Mouse (Mus musculus): ENCODE data around the gene Nol9.

Gene Nol9

DNA sequence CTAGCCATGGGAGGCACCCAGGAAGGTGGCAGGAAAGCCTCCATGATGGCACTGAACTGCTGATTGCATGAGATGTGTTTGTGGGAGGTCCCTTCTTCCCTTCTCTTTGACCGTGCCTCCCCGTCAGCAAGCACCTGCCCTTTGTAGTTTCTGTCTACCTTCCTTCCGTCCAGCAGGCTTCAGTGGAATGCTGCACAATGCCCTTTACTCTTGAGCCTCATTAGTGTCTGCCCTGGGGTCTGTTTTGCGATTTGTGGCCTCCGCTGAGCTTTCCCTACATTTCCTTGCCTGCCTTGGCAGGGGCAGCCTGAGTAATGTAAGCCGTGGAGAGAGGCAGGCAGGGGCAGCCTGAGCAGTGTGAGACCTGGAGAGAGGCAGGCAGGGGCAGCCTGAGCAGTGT lies 5.5 kb downstream of the Nol9 start:
- no peak for DNase-seq (ENCODE audit: low read depth, low spot score)

GRCm38 (mm10) chr4:152062390-152063110 lies 23.4 kb downstream of the Nol9 start:
- DNase-seq (ENCODE audit: low read depth, low spot score): no peak

- DNase-seq (ENCODE audit: low read depth, low spot score): no peak
These were observed 28.2 kb downstream of the Nol9 start for GRCm38 (mm10) chr4:152067280-152067679.

- DNase-seq (ENCODE audit: low read depth, low spot score): no peak
These were observed 29.1 kb downstream of the Nol9 start for GRCm38 (mm10) chr4:152068166-152068724.

GRCm38 (mm10) chr4:152069245-152069644 lies 30.1 kb downstream of the Nol9 start:
- DNase-seq (ENCODE audit: low read depth, low spot score): no peak

- DNase-seq (ENCODE audit: low read depth, low spot score): no peak
These were observed 31.6 kb downstream of the Nol9 start for GRCm38 (mm10) chr4:152070494-152071396.

- peak; percentile 69 for DNase-seq (ENCODE audit: low read depth, low spot score)
These were observed 33.0 kb downstream of the Nol9 start, which contains the start of gene Plekhg5 for GRCm38 (mm10) chr4:152072121-152072601. Gene Plekhg5 (plus strand): TSS chr4:152072498.

GRCm38 (mm10) chr4:152072655-152073054 lies 33.5 kb downstream of the Nol9 start:
- DNase-seq (ENCODE audit: low read depth, low spot score): no peak

DNA sequence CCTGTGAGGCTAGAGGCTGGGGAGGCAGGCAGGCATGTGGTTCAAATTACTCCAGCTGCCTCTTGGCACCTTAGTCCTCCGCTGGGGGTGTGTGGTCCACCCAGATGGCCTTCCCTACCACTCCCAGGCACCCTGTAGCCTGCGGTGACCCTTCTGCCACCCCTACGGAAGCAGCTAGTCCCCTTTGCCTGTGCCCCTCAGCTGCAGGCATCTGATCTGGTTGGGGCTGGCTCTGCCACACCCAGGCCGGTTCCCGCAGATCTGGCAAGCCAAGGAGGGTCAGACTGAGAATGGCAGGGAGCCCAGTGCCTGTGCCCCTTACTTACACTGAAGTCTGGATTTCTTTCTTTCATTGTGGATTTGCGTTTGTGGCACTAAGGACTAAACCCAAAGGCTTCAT lies 34.6 kb downstream of the Nol9 start:
- no peak for DNase-seq (ENCODE audit: low read depth, low spot score)

DNA sequence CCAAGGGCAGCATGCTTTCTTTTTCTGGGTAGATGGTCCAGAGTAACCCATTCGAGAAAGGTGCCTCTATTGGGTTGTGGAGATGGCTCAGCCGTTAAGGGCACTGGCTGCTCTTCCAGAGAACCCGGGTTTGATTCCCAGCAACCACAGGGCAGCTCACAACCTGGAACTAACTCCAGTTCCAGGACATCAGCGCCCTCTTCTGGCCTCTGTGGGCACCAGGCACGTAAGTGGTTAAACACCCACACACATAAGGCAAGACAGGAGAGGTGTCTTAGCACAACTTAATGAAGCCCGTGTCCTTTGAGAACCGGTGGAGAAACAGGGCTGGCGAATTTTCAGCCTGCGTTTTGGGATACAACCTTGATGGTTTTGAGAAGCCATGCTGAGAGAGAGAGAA lies 35.4 kb downstream of the Nol9 start:
- peak; percentile 66 for DNase-seq (ENCODE audit: low read depth, low spot score)

DNA sequence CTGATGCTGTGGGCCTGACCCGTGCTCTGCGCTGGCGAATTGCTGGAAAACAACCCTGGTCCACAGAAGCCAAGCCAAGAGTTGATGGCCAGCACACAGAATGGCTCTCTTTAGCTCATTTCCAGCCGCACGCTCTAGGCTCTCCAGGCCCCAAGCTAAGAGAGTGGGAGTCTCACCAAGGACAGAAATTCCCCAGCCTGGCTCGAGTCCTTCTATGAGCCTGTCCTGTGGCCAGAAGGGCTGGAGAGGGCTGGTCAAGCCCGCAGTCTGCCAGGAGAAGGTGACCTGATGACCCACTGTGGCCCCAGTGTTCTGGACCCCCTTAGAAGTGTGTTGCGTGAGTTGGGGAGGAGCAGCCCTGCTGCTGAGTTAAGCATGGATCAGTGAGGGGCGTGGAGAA lies 38.1 kb downstream of the Nol9 start:
- no peak for DNase-seq (ENCODE audit: low read depth, low spot score)

DNA sequence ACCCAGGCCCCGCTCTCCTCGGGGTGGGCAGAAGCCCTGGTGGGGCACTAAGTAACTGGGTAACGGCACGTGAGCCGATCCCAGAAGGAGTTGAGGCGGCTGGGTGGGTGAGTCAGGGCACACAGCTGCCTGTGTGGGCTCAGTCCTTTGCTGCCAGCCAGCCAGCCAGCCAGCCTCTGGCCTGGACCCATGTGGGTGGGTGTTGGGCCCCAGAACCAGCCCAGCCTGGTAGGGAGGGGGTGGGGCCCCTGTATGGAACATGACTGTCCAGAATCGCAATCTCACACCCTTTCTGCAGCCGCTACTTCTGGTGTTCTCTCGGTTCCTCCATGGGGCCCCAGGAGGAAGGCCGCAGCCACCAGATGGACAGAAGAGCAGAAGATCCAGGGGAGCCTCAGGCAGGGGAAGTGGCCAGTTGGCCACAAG lies 39.0 kb downstream of the Nol9 start:
- DNase-seq (ENCODE audit: low read depth, low spot score): no peak

DNA sequence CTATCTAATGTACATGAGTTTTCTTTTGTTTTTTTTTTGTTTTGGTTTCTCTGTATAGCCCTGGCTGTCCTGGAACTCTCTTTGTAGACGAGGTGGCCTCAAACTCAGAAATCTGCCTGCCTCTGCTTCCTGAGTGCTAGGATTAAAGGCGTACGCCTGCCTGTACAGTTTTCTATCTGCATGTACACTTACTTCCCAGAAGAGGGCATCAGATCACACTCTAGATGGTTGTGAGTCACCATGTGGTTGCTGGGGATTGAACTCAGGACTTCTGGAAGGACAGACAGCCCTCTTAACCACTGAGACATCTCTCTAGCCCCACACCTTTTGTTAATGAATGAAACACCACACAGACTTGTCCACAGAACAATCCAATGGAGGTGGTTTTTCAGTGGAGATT lies 40.1 kb downstream of the Nol9 start:
- peak; percentile 82 for DNase-seq (ENCODE audit: low read depth, low spot score)

- DNase-seq (ENCODE audit: low read depth, low spot score): no peak
These were observed 40.8 kb downstream of the Nol9 start for GRCm38 (mm10) chr4:152079931-152080330.

GRCm38 (mm10) chr4:152083611-152084220 lies 44.6 kb downstream of the Nol9 start:
- DNase-seq (ENCODE audit: low read depth, low spot score): no peak

DNA sequence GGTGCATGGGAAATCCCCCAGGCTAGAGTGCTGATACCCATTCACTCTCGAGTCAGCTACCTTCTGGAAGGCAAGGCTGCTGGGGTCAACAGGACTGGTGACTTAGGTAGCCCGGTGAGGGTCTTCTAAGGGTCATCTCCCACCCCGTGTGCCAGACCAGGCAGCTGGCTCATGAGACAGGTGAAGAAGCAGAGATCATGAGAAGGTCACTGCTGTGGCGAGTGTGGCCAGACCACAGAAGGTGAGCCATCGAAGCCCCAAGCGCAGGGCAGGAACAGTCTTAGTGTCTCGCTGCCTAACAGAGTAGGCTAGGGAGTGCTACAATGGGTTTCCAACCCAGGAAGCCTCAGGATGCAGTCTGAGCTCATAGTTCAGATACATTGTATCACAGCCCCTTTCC lies 45.5 kb downstream of the Nol9 start:
- no peak for DNase-seq (ENCODE audit: low read depth, low spot score)

DNA sequence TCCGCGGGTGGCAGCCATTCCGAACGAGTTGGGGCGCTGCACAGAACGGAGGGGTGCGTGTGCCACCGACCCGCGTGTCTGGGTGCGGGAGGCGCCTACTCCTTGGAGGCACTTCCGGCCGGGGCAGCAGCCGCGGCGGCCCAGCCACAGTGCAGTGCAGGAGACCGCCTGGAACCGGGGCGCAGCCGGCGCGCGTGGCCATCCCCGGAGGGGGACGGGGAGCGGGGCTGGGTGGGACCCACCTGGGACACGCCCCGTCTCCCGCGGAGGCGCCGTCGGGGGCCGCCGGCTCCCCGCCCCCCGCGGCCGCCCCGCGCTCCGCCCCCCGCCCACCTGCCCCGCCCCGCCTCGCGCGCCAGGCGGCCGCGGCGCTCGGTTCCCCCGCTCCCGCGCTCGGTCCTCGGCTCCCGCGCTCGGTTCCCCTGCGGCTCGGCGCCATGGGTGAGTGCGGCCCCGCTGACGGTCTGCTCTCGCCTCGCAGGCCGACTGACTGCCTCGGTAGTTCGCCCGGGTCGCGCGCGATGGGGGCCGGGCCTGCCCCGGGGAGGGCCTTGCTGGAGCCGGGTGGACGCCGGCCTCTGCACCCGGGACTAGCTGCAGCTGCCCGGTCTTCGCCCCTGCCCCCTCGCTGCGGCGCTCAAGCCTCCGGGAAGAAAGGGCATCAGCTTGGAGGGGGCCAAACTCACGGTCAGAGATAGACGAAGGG lies 47.5 kb downstream of the Nol9 start:
- peak; percentile 44 for DNase-seq (ENCODE audit: low read depth, low spot score)

GRCm38 (mm10) chr4:152087211-152088081 lies 48.3 kb downstream of the Nol9 start:
- DNase-seq (ENCODE audit: low read depth, low spot score): no peak

DNA sequence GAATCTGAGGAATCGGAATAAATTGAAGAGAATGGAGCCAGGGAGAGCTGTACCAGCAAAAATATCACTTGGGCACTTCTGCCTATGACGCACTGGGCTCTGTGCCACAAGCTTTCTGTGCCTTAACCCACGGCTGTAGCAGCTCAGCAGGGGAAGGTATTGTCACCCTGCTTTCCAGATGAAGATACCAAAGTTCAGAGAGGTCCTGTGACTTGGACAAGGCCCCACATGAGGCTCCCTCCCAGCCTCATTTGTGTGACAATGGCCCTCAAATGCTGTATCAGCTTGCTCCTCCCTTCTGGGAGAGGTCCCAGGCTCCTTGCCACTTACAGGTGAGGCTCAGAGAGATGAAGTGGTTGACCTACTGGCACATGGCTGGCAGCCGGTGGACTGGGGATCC lies 49.0 kb downstream of the Nol9 start:
- peak; percentile 81 for DNase-seq (ENCODE audit: low read depth, low spot score)

DNA sequence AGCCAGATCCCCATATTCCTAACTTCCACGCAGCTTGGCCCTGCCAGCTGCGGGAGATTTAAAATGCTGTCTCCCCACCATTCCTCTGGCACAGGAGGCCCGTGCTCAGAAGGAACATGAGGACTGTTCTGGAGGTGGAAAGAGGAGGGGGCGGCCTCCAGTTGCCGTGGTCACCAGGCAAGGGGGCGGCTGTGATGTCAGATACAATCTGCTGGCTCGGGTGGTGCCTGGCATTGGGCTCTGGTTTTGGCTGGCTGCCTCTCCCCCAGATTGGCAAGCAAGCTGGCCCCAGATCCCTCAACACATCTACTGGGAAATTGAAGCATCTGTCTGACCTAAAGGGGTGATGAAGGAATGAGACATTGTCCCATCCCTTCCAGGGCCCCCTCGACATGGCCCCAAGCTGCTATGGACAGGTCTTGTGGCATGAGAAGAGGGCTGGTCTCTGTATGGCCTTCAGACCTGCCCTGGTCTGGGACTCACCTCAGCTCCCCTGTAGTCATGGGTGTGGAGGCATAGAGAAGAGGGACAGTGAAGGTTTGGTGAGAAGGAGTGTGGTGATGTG lies 49.5 kb downstream of the Nol9 start:
- DNase-seq (ENCODE audit: low read depth, low spot score): no peak

Data from R1 (cell line).